Mouse (Mus musculus): ENCODE results near the gene Fanci.

Fanci gene

GRCm38 (mm10) chr7:79391883-79392649, at the start of gene Fanci:
Gene Fanci (plus strand): TSS chr7:79391929.
- DNase-seq (ENCODE audit: low read depth, low spot score), result peak; percentile 90

GRCm38 (mm10) chr7:79345902-79346301, 45.8 kb upstream of the Fanci start:
- peak; percentile 12 for DNase-seq (ENCODE audit: low read depth, low spot score)

GRCm38 (mm10) chr7:79346555-79347075, 45.1 kb upstream of the Fanci start:
- no peak for DNase-seq (ENCODE audit: low read depth, low spot score)

- DNase-seq (ENCODE audit: low read depth, low spot score), result no peak
Measured at GRCm38 (mm10) chr7:79347108-79347813, 44.5 kb upstream of the Fanci start.

- DNase-seq (ENCODE audit: low read depth, low spot score), result no peak
Measured at GRCm38 (mm10) chr7:79348816-79349215, 42.9 kb upstream of the Fanci start.

GRCm38 (mm10) chr7:79349738-79350386, 41.9 kb upstream of the Fanci start:
- DNase-seq (ENCODE audit: low read depth, low spot score), result peak; percentile 75

- no peak for DNase-seq (ENCODE audit: low read depth, low spot score)
Measured at GRCm38 (mm10) chr7:79358350-79359182, 33.2 kb upstream of the Fanci start.

GRCm38 (mm10) chr7:79359183-79359435, 32.6 kb upstream of the Fanci start:
- DNase-seq (ENCODE audit: low read depth, low spot score), result no peak

GRCm38 (mm10) chr7:79360056-79360455, 31.7 kb upstream of the Fanci start:
- no peak for DNase-seq (ENCODE audit: low read depth, low spot score)

GRCm38 (mm10) chr7:79362208-79362607, 29.5 kb upstream of the Fanci start:
- DNase-seq (ENCODE audit: low read depth, low spot score), result no peak

GRCm38 (mm10) chr7:79362830-79363229, 28.9 kb upstream of the Fanci start:
- DNase-seq (ENCODE audit: low read depth, low spot score), result no peak

GRCm38 (mm10) chr7:79363370-79364043, 28.2 kb upstream of the Fanci start:
- peak; percentile 22 for DNase-seq (ENCODE audit: low read depth, low spot score)

- DNase-seq (ENCODE audit: low read depth, low spot score), result no peak
Measured at GRCm38 (mm10) chr7:79368664-79369063, 23.1 kb upstream of the Fanci start.

GRCm38 (mm10) chr7:79369416-79369815, 22.3 kb upstream of the Fanci start:
- no peak for DNase-seq (ENCODE audit: low read depth, low spot score)

GRCm38 (mm10) chr7:79371321-79371879, 20.3 kb upstream of the Fanci start:
- DNase-seq (ENCODE audit: low read depth, low spot score), result peak; percentile 28

GRCm38 (mm10) chr7:79374017-79374416, 17.7 kb upstream of the Fanci start:
- DNase-seq (ENCODE audit: low read depth, low spot score), result no peak

GRCm38 (mm10) chr7:79375594-79375993, 16.1 kb upstream of the Fanci start:
- DNase-seq (ENCODE audit: low read depth, low spot score), result no peak

GRCm38 (mm10) chr7:79376516-79377275, 15.0 kb upstream of the Fanci start:
- DNase-seq (ENCODE audit: low read depth, low spot score), result no peak

- DNase-seq (ENCODE audit: low read depth, low spot score), result no peak
Measured at GRCm38 (mm10) chr7:79386422-79387133, 5.2 kb upstream of the Fanci start, which contains the start of gene Rlbp1. Gene Rlbp1 (minus strand): TSS chr7:79387048.

All from skeletal muscle tissue, adult 2 months (tissue).